Mouse (Mus musculus): ENCODE measurements around the gene Alkbh7. TPM values are rescaled to one million over a fixed set of nuclear protein-coding genes. Genes with fewer than 3 reads are reported as not detected.
A peak's percentile ranks its signal among the peaks of the same experiment; 100 is the strongest.

The Alkbh7 gene
- polyA plus RNA-seq, 1 experiment from 2014 or later = 43.7 TPM

DNA sequence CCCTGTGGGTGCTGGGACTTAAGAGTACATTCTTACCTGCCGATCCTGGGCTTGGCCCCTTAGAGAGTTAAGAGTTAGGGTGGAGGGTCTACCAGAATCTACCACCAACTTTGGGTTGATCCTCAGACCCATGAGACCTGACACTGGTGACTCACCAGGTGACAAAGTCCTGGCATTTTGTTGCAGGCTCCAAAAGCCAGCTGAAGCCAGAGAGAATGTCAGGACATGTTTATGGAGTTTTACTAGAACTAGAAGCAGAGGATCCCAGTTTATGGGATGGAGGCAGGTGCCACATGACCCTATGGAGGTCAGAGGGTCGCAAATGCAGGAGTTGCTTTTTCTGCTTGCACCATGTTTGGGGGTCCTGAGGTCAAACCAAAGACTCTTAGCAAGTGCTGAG lies 633 bp upstream of the Alkbh7 start:
- Histone ChIP-seq H3K36me3 (ENCODE audit: control insufficient read depth, insufficient read depth, low read length) (peaks cover 26% of the 10 kb centered on the region), H3K4me2 (ENCODE audit: low read depth, low read length) (0 out of 2 replicates have a peak overlapping the region, but pooled peaks have one; percentile 22), H3K4me3 (ENCODE audit: low read length) (no peak overlapping the region; the same call in 1 of the 2 replicates), H3K9ac (ENCODE audit: low read depth, low read length) (0 out of 2 replicates have a peak overlapping the region, but pooled peaks have one; percentile 21), H3K4me1 (ENCODE audit: control insufficient read depth, insufficient read depth, low read length) (0 out of 2 replicates have a peak, but pooled peaks cover 5% of the 10 kb centered on the region), H3K9me3 (ENCODE audit: control insufficient read depth, low read length) (no peaks in the 10 kb centered on the region), H3K27me3 (replicated peaks; ENCODE audit: control insufficient read depth, insufficient read depth, low read length) (no peaks in the 10 kb centered on the region), H3K27ac (ENCODE audit: low read length) (no peak overlapping the region)
- 72% methylated on average over 2 of the region's 2 CpGs for whole genome bisulfite sequencing
- ATAC-seq = peak; percentile 1; the same call in 1 of the 2 replicates

DNA sequence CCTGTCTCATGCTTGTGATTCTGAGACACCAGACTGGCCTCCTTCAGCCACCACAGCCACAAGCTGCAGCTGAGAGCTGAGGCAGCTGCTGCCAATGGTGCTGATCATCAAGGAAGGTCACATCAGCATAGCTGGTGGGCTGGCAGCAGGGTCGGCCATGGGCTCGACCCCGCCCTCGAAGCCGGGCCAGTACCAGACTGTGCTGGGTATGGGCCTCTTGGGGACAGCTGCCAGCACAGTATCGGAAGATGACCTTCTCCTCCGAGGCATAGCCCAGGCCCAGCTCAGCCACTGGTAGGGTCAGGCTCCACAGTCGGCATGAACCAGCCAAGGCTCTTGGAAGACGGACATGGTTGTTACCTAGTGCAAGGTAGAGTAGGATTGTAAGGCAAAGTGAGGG lies 2.3 kb downstream of the Alkbh7 start:
- Histone ChIP-seq H3K27ac (ENCODE audit: low read length) (no peak overlapping the region), H3K9me3 (ENCODE audit: control insufficient read depth, low read length) (no peaks in the 10 kb centered on the region), H3K4me3 (ENCODE audit: low read length) (no peak overlapping the region), H3K36me3 (ENCODE audit: control insufficient read depth, insufficient read depth, low read length) (peaks cover 25% of the 10 kb centered on the region), H3K4me1 (ENCODE audit: control insufficient read depth, insufficient read depth, low read length) (0 out of 2 replicates have a peak, but pooled peaks cover 5% of the 10 kb centered on the region), H3K27me3 (replicated peaks; ENCODE audit: control insufficient read depth, insufficient read depth, low read length) (no peaks in the 10 kb centered on the region), H3K9ac (ENCODE audit: low read depth, low read length) (no peak overlapping the region), H3K4me2 (ENCODE audit: low read depth, low read length) (no peak overlapping the region)
- ATAC-seq = no peak
- WGBS = 93% methylated on average over 9 of the region's 9 CpGs

DNA sequence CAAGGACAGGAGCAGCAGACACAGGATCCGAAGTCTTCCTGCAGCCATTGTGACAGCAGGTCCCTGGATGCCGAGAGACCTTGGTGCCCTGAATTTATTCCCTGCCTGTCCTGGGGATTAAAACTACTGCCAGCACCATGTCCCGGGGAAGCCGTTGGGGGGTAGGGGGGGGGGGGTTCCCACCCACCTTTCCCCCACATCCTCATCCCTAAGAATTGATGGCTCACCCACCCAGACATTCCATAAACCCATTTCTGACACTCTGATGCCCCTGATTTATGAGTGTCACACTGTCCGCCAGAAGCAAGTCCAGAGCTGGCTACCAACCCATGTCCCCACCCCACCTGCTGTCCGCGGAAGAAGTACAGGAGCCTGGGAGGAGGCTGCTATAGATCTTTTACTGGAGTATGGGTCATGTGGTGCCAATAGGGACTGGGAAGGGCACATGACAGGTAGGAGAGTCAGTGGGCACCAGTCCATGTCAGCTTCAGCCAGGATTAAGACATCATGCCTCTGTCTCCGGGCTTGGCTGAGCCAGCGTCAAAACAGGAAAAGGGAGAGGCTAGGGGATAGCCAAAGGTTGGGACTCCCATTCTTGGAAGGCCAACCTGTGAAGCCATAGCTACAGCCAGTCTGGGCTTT lies 3.0 kb downstream of the Alkbh7 start, which contains the start of gene Pspn:
Pspn (minus strand) TSS at position 51 of the 642 bp plus-strand sequence.
- Histone ChIP-seq H3K27ac (ENCODE audit: low read length) (no peak within 1 kb of the TSS), H3K4me2 (ENCODE audit: low read depth, low read length) (no peak within 1 kb of the TSS), H3K9me3 (ENCODE audit: control insufficient read depth, low read length) (no peaks in the 10 kb centered on the region), H3K36me3 (ENCODE audit: control insufficient read depth, insufficient read depth, low read length) (peaks cover 28% of the 10 kb centered on the region), H3K27me3 (replicated peaks; ENCODE audit: control insufficient read depth, insufficient read depth, low read length) (no peaks in the 10 kb centered on the region), H3K4me1 (ENCODE audit: control insufficient read depth, insufficient read depth, low read length) (0 out of 2 replicates have a peak, but pooled peaks cover 5% of the 10 kb centered on the region), H3K9ac (ENCODE audit: low read depth, low read length) (no peak within 1 kb of the TSS), H3K4me3 (ENCODE audit: low read length) (no peak within 1 kb of the TSS)
- ATAC-seq = no peak
- 83% methylated on average over 9 of the region's 9 CpGs for WGBS

DNA sequence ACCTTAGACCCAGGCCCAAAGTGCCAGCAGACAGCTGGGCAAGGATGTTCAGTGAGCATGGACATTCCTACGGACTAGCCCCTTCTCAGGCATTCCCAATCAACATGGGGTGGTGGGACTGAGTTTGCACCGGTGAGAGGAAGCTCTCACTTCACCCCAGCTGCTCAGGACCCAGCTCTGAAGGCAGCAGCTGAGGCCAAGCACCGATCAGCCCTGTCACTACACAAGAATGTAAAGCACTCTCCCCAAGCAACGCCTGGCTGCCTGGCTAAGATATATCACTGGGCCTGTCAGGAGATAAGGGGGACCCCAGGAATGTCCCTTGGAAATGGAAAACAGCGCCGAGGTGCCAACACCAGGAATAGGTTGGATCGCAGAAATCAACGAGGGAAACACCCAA lies 4.1 kb downstream of the Alkbh7 start:
- H3K4me3 ChIP-seq (ENCODE audit: low read length) = no peak overlapping the region
- H3K36me3 ChIP-seq (ENCODE audit: control insufficient read depth, insufficient read depth, low read length) = peaks cover 25% of the 10 kb centered on the region
- no peaks in the 10 kb centered on the region for H3K9me3 ChIP-seq (ENCODE audit: control insufficient read depth, low read length)
- no peaks in the 10 kb centered on the region for H3K27me3 ChIP-seq (replicated peaks; ENCODE audit: control insufficient read depth, insufficient read depth, low read length)
- no peak for ATAC-seq
- no peak overlapping the region for H3K9ac ChIP-seq (ENCODE audit: low read depth, low read length)
- H3K4me2 ChIP-seq (ENCODE audit: low read depth, low read length) = no peak overlapping the region
- 0 out of 2 replicates have a peak, but pooled peaks cover 5% of the 10 kb centered on the region for H3K4me1 ChIP-seq (ENCODE audit: control insufficient read depth, insufficient read depth, low read length)
- WGBS = 53% methylated on average over 8 of the region's 8 CpGs
- H3K27ac ChIP-seq (ENCODE audit: low read length) = no peak overlapping the region

DNA sequence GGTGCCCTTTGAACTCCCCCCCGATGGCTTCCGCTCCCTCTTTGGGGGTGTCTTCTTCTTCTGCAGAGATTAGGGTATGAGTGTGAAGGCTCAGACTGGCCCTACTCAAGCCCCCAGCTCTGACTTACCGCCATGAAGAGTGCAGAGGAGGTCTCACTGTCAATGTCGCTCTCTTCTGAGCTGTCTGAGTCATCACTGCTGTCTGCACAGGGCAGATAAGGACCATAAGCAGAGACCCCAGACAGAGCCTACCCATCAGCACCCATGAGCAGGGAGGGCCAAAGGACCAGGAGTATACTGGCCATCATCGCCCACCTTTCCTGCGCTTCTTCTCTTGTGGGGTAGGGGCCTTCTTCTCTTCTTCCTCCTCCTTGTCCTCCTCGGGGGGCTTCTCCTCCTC lies 6.9 kb downstream of the Alkbh7 start:
- no peaks in the 10 kb centered on the region for H3K27me3 ChIP-seq (replicated peaks; ENCODE audit: control insufficient read depth, insufficient read depth, low read length)
- H3K4me2 ChIP-seq (ENCODE audit: low read depth, low read length) = no peak overlapping the region
- 93% methylated on average over 7 of the region's 7 CpGs for WGBS
- H3K9ac ChIP-seq (ENCODE audit: low read depth, low read length) = no peak overlapping the region
- no peaks in the 10 kb centered on the region for H3K4me1 ChIP-seq (ENCODE audit: control insufficient read depth, insufficient read depth, low read length)
- H3K36me3 ChIP-seq (ENCODE audit: control insufficient read depth, insufficient read depth, low read length) = peaks cover 39% of the 10 kb centered on the region
- H3K9me3 ChIP-seq (ENCODE audit: control insufficient read depth, low read length) = no peaks in the 10 kb centered on the region
- H3K27ac ChIP-seq (ENCODE audit: low read length) = no peak overlapping the region
- no peak overlapping the region for H3K4me3 ChIP-seq (ENCODE audit: low read length)
- no peak for ATAC-seq

DNA sequence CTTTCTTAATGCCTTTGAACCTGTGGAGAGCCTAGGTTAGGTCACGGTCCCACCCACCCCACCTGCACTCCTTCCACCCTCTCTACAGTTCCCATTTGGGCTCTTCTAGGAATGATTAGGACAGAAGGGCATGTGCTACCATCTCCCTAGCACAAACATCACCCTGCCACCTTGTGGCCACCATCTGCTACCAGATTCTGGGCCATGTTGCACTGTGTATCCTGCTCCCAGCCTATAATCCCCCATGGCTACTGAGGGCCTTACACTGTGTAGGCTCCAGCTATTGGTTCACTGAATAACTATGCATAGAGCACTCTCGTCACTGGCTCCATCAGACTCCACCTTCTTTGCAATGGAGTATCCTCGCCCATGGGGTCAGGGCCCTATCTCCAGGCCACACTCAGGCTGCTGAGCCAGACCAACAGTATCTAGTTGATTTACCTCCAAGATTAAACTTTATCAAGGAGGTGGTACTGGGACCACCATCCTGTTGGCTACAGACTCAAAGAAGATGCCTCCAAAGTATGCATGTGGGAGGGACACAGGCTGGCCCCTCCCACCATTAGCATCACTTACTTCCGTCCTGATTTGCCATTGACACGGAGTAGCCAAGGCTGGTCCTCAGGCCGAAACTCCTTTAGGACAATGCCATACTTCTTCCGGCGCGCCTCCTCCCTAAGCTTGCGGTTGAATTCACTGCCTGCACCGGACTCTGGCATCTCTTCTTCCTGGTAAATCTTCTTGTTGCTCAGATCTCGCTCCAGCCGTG lies 10.2 kb downstream of the Alkbh7 start:
- no peak overlapping the region for H3K4me3 ChIP-seq (ENCODE audit: low read length)
- H3K36me3 ChIP-seq (ENCODE audit: control insufficient read depth, insufficient read depth, low read length) = peaks cover 33% of the 10 kb centered on the region
- H3K27me3 ChIP-seq (replicated peaks; ENCODE audit: control insufficient read depth, insufficient read depth, low read length) = no peaks in the 10 kb centered on the region
- H3K4me2 ChIP-seq (ENCODE audit: low read depth, low read length) = no peak overlapping the region
- no peak overlapping the region for H3K27ac ChIP-seq (ENCODE audit: low read length)
- ATAC-seq = no peak
- no peak overlapping the region for H3K9ac ChIP-seq (ENCODE audit: low read depth, low read length)
- no peaks in the 10 kb centered on the region for H3K9me3 ChIP-seq (ENCODE audit: control insufficient read depth, low read length)
- peaks cover 14% of the 10 kb centered on the region for H3K4me1 ChIP-seq (ENCODE audit: control insufficient read depth, insufficient read depth, low read length)
- 92% methylated on average over 13 of the region's 13 CpGs for WGBS

DNA sequence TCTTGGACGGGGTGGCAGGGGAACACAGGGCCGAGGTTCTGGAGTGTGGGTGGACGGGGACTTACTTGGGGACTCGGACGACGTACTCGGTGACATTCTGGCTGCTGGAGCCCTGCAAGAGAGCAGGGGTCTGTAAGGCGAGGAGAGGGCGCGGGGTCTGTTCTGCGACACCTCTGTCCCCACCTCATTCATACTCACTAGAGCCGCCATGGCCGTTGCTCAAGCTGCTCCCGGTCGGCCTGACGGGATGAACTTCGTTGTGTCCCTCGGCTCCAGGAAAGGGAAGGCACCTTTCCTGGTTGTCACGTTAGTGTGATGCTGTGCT lies 13.7 kb downstream of the Alkbh7 start:
- Histone ChIP-seq H3K27ac (ENCODE audit: low read length) (peak overlapping the region; percentile 75), H3K27me3 (replicated peaks; ENCODE audit: control insufficient read depth, insufficient read depth, low read length) (no peaks in the 10 kb centered on the region), H3K4me1 (ENCODE audit: control insufficient read depth, insufficient read depth, low read length) (peaks cover 14% of the 10 kb centered on the region), H3K9me3 (ENCODE audit: control insufficient read depth, low read length) (no peaks in the 10 kb centered on the region), H3K36me3 (ENCODE audit: control insufficient read depth, insufficient read depth, low read length) (peaks cover 16% of the 10 kb centered on the region), H3K4me2 (ENCODE audit: low read depth, low read length) (peak overlapping the region; percentile 78), H3K4me3 (ENCODE audit: low read length) (peak overlapping the region; percentile 83), H3K9ac (ENCODE audit: low read depth, low read length) (peak overlapping the region; percentile 84)
- WGBS = 0% methylated on average over 19 of the region's 19 CpGs
- peak; percentile 65 for ATAC-seq

DNA sequence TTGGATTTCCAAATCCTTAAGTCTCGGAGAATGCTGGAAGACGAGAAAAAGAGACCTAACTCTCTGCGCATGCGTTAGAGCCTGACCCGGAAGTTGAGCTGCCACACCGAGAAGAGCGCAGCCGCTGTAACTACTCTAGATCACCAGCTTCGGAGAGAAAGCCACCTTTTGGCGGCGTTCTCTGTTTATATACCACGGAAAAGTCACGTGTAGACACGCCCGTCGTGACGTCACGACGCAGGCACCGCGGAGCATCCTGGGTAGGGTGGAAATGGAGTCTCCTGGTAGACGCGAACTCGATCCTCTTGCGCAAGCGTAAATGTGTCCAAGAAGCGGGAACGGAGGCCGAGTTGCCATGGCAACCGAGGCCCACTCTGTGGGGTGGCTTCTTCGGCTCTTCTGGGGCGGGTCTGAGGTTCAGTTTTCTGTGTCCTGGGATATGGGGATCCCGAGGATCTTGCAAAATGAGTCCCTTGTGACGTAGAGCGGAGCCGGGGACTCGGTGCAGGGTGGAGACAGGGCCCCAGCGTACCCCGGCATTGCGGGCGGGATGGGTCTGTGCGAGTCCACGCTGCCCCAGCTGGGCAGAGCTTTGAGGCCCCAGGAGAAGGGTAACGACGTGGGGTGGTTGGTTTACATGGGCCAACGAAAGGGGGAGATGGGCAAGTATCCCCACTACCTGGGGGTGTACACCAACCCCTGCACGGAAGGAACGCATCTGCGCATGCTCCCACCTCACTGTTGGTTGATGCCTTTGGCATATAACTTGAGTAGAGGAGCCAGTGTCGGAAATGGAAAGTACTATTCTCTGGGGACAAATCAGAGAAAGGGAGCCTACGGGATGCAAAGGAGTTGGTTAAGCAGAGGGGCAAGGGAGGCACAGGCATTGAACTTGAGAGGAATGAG lies 14.3 kb downstream of the Alkbh7 start, which contains the start of the genes Gtf2f1 and Gm17949:
Gtf2f1 (minus strand) TSS at position 53 of the 906 bp plus-strand sequence.
Gm17949 (plus strand) TSS at position 234 of the 906 bp plus-strand sequence.
- H3K27me3 ChIP-seq (replicated peaks; ENCODE audit: control insufficient read depth, insufficient read depth, low read length) = no peaks in the 10 kb centered on the region
- under 1% methylated on average over 51 of the region's 51 CpGs for WGBS
- peak; percentile 93 for ATAC-seq

More for the DNA sequence above, 14.3 kb downstream of the Alkbh7 start, which contains the start of the genes Gtf2f1 and Gm17949:
- H3K9ac ChIP-seq (ENCODE audit: low read depth, low read length) = peak within 1 kb of the TSS; percentile 84
- H3K4me2 ChIP-seq (ENCODE audit: low read depth, low read length) = peak within 1 kb of the TSS; percentile 78
- H3K4me3 ChIP-seq (ENCODE audit: low read length) = peak within 1 kb of the TSS; percentile 83
- peaks cover 12% of the 10 kb centered on the region for H3K36me3 ChIP-seq (ENCODE audit: control insufficient read depth, insufficient read depth, low read length)
- no peaks in the 10 kb centered on the region for H3K9me3 ChIP-seq (ENCODE audit: control insufficient read depth, low read length)
- H3K27ac ChIP-seq (ENCODE audit: low read length) = peak within 1 kb of the TSS; percentile 93
- peaks cover 14% of the 10 kb centered on the region for H3K4me1 ChIP-seq (ENCODE audit: control insufficient read depth, insufficient read depth, low read length)

Measured in intestine, embryonic 16.5 days (tissue).